Mouse (Mus musculus) effector memory CD4-positive, alpha-beta T cell, adult 7 months (primary cell): Measurements from ENCODE around the gene Iqsec1. TPM values are rescaled to one million over a fixed set of nuclear protein-coding genes. Genes with fewer than 3 reads are reported as not detected.

Experiments
- polyA plus RNA-seq: library from polyadenylated mRNA; unstranded; fragments of 100-300 nt; shearing (Covaris generic); gene quantifications from one replicate; pipeline ENCODE4 v1.2.1, GENCODE M21; 2017

Gene Iqsec1
- polyA plus RNA-seq: 4.8 TPM

DNA sequence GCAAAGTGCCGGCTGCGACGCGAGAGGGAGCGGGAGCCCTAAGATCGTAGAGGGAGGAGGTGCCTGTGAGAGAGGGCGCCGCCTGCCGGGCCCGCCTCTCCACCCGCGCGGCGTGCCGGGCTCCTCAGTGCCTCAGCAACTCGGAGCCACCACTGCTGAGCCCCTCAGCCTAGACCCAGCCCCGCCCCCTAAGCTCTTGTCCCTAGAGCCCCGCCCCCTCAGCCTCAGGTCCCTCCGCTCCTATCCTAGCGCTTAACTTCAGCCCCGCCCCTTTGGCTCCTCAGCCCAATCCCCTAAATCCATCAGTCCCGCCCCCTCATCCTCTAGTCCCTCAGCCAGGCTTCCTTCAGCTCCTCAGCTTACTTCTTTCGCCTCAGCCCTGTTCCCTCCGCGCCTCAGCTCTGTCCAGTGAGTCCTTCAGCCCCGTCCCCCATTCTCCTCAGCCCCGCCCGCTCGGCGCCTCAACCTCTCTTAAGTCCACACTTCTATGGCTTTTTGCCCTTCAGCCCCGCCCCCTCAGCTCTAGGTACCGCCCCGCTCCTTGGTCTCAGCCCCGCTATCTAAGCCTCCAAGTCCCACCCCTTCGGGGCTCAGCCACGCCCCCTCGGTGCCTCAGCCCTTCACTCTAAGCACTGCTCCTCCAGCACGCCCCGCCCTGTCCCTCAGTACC, at the start of gene Iqsec1:
Iqsec1 (minus strand) TSS at position 38 of the 670 bp plus-strand sequence.

Other genes with a start within 250 kb of the Iqsec1 start
- gene Nup210, start 128.1 kb upstream of the Iqsec1 start, polyA plus RNA-seq: 217 TPM
- 0.57 TPM for gene Hdac11, start 168.0 kb upstream of the Iqsec1 start, polyA plus RNA-seq
- 0.32 TPM for gene Fbln2, start 223.8 kb upstream of the Iqsec1 start, polyA plus RNA-seq